Mouse (Mus musculus): ENCODE data around the gene Ppm1n.
A peak's percentile ranks its signal among the peaks of the same experiment; 100 is the strongest.

Gene Ppm1n

DNA sequence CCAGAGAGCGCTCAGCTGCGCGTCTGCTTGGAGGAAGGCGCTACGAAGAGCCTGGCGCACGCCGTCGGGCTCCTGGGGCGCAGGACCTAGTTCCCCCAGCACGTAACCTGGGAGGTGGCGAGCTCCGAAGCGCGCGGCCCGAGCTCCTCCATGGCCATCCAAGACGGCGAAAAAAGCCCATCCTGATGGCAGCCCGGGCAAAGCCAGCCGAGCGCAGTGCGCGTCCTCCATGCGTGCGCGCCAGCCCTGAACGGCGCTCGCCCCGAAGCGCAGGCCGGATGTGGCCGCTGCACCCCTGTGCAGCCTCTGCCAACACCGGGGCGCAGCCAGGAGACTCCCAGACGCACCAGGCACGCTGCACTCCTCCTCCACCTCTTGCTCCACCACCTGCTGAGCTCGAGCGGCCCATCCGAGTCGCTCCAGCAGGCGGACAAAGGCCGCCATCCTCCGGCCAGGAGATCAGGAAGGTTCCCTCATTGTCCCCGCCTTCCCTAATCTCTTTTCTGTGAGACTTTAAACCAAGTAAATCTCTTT, at the start of gene Ppm1n:
TSS of gene Ppm1n (minus strand) at position 484 of the 534 bp plus-strand sequence.
- no peak for DNase-seq

DNA sequence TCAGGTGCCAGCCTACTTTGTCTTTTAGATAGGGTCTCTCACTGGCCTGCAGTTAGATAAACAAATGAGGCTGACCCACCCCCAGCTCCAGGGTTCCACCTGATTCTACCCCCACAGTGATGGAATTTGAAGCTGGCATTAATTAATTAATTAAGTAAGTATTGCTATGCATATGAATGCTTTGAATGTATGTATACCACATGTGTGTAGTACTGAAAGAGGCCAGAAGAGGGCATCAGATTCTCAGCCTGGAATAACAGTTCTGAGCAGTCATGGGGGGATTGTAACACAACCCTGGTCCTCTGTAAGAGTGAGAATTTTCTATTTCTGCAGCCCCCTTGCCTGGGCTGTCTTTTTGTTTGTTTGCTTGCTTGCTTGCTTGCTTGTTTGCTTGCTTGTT, 48.6 kb upstream of the Ppm1n start:
- no peak for DNase-seq

DNA sequence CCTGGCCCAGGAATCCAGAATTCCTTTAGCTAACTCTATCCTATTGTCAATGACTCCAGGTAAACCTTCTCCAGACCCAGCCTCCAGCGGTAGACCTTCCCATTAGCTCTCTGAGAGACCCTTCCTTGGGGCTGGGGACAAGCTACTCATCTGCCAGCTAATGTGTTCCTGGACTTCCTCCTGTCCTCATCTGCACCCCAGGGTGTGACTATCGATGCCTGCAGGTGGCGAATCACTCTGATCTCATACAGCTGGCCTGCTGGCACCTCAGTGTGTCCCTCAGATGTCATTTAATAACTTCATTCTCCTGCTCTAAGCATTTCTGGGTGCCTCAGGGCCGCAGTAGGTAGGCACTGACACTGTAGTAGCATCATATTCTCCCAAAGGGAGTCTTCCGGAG, 47.9 kb upstream of the Ppm1n start:
- no peak for DNase-seq

DNA sequence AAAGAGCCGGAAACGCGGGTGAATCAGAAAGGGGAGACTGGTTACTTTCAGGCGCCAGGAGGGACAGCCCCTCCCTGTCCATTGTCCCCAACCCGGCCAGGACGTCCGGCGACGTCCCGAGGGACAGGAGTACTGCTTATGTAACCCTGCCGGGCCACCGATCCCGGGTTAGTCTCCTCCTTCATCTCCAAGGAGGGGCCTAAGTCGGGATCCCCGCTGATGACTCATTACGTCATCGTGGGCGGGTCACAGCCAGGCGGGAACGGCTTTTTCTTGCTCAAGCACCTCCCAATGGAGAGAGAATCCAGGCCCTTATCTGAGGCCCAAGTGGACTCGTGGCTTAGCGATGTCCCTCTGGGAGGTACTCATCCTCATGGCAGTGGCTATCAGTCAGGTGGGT, 47.3 kb upstream of the Ppm1n start:
- DNase-seq, result peak; percentile 91 to 92

DNA sequence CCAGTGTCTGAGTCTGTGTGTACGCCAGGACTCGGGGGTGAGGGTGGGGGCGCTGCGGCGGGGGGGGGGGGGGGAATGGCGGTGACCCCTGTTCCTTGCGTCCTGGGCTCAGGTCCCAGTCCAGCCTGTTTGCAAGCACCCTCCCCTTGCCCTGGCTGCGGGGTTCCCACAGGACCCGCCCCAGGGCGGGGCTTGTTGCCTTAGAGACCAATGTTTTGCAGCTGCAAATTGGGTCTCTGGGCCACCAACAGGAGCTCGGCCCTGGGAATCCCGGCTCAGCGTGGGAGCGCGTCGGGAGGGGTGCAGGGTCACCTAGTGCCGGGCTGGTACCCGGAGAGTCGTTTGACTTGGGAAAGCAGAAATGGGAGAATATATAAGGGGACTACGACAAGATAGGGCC, 46.5 kb upstream of the Ppm1n start:
- peak; percentile 84 to 89 for DNase-seq

DNA sequence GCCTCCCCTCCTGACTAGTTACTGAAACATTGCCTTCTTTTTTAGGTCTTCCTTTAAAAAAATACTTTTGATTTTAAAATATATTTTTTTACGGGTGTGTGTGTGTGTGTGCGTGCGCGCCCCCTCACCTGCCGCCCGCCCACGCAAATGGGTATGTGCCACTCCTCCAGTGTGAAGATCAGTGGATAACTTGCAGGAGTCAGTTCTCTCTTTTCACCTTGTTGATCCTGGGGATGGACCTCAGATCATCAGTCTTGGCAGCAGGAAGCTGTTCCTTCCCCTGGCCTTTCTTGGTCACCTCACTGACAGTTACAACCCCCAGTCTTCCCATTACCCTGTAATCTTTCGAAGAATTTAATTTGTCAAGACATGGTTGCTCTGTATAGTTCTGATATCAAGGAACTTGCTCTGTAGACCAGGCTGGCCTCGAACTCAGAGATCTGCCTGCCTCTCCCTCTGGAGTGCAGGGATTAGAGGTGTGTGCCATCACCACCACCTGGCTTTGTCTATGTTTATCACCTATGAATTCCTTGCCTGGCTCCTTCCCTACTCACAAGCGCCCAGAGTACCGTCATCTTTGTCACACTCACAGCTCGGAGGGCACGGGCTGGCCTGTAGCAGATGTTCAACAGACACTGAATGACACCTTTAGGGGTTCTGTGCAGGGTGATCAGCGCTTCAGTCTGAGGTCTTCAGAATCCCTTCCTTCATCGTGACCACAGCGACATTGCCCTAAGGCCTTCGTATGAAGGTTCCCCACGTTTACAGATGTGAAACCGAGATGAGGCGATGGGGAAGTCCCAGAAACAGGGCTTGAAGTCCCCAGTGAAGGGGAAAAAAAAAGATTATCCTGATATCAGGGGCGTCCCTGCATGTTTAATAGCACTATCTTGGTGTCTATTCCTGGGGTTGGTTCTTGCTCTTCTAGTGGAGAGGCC, 45.7 kb upstream of the Ppm1n start:
- no peak for DNase-seq

DNA sequence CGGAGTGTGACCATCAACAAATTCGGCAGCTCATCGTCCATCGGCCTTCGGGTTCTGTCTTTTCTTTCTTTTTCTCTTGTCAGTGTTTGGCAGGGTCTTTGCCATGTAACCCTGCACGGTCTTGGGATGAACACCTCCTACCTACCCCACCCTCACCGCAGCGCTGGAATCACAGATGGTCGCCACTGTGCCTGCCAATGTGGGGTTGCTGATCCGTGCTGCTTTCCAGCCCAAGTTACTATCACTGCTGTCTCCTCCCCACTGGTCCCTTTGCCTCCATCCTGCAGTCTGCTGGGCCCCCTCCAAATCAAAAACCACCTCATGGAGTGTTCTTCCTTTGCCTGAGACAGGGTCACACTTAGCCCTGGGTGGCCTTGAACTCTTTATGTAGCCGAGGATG, 44.4 kb upstream of the Ppm1n start:
- DNase-seq, result no peak

DNA sequence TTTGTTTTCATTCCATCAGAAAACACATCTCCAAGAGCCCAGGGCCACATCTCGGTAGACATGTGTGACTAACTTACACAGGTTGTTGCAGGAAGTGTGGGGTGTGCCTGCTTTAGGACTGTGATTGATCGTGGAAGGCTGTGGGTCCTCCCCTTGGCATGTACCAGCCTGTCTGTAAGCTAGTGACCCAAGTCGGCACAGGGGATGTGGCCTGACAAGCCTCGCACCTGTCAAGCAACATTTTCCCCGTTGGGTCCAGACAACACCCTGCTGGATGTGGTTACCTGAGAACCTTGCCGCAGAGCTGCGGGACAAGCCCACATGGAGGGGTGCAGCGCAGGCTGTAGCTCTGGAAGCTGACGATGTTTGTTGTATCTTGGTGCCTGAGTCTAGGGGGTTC, 42.6 kb upstream of the Ppm1n start:
- no peak for DNase-seq

DNA sequence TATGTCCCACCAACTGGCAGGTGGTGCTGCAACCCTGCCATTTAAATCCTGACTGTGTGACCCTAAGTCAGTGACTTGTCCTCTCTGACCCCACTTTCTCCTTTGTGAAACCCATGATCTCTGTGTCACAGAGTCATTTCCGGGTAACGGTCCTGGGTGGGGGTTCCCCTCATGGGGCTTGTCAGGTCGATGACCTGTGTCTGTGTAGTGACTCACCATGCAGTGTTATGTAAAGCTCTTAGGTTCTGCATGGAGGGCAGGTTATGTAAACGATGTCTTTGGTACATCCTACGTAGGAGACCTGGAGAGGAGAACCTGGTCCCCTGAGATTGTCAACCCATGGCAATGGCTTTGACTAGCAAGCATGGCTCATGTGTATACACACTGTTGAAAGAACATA, 41.6 kb upstream of the Ppm1n start:
- no peak for DNase-seq

DNA sequence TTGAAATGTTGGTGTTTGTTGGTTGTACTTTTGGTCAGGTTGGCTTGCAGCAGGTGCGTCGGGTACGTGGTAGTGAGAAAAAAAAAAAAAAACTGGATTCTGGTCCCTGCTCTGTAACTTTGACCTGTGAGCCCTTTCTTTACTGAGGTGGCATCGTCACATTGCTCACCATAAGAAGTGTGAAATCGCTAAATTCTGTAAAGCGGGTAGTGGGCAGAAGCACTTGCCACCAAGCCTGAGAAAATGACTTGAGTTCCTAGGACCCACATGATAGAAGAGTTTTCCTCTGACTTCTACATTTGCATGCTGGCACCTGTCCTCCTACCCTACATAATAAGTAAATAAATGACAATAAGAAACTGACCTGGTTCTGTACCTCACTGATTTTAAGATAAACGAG, 40.8 kb upstream of the Ppm1n start:
- no peak for DNase-seq

DNA sequence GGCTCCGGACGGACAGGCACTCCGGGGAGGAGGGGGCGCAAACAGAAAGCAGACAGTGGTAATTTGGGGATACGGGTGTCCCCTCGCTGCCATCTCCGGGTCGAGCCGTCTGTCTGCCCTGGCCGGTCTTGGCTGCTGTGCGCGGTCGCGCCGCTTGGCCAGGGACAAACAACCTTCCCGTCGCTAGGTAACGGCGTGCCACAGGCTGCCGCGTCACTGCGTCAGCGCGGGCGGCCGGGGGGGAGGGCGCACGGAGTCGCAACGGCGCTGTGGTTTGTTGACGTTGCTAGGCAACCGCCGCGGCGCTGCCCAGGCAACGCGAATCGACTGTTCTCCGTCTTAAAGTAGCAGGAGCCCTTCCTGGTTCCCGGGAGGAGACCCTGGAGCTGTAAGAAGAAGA, 40.0 kb upstream of the Ppm1n start:
- peak; percentile 95 for DNase-seq

DNA sequence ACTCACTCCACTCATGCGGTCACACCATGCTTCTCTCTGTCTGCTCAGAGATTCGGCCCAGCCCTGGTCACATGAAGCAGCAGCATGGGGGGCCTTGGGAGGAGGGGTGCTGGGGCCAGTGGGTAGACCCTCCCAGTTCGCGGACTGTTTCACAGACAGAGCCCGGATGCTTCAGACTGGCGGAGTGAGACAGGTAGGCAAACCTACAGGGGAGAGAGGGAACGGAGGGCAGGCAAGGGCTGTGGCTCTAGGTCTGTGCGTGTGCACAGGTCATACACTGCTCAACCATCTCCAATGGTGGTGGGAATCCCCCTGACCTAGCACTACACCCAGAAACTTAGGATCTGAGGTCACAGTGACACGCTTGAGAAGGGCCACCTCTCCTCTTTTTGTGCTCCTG, 39.6 kb upstream of the Ppm1n start:
- DNase-seq, result no peak

DNA sequence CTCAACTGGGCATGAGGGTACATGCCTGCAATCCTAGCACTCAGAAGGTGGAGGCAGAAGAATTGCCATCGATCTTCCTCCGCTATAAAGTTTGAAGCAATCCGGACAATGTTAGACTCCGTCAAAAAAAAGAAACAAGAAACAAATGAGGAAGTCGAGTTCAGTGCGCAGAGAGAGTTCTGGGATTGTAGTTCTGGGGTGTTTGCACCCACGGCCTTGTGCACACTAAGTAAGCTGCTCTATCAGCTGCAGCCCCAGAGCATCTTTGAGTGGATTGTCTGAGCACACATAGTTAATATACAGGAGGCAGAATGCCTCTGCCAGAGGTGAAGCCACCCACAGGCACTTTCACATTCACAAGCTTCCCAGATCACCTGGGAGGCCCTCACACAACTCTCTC, 38.8 kb upstream of the Ppm1n start:
- DNase-seq, result no peak

DNA sequence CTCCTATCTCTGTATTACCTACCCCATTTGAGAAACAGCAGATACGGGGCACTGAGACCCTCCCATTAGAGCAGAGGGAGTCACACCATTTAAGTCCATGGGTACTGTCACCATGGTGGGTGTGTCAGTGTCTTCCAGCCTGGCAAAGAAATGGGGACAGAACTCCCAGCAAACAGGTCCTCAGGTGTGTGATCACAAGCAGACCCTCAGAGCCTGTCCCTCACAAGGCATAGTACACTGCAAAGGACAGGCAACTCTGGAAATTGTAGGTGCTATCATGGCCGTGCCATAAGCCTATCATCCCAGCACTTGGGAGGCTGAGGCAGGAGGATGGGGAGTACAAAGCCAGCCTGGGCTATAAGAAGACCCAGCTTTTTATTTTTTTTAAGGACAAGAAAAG, 38.3 kb upstream of the Ppm1n start:
- DNase-seq, result no peak

DNA sequence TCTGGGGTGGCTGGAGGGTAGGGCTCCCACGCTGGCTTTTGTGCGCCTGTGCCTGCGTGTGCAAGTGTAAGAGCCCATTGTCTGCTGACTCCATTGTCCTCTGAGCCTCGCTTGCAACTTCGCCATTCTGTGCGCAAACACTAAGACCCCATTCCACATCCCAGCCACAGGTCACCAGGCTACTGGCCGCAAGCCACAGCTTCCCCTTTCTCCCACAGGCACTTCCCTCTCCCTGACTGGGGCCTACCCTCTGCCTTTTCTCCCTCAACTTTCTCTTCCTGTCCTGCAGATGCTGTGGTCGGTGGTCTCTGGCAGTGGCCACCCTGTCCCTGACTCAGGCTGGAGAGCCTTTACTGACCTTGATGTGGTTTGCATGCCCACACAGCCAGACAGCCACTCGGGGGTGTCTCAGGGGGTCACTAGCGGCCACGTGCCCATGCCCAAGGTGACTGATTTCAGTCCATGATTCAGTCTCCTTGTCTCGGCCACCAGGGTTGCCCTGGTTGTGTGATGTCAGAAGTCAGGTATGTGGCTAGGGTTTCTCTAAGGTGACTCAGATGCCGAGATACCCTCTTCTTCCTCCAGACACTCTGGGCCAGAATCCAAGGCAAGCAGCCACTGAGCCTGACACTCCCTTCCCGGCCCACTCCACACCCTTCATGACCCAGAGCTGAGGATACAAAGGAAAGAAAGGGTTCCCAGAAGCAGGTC, 36.7 kb upstream of the Ppm1n start:
- DNase-seq, result no peak

DNA sequence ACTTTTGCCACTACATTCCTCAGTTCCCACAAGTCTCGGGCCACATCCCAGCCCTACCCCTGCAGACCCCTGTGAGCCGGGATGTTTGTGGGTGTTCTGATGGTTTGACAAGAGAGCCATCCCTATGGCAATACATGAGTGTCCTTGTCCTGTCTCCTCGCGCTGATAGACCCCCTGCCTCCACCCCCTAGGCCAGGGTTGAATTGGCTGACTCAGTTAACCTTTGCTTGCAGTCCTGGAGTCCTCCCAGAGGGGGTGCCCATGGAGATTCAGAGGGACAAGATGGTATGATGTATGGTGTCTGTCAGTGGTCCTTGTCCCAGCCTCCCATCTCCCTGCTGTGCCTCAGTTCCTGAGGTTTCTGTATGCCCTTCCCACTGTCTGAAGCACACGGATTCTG, 34.2 kb upstream of the Ppm1n start:
- no peak for DNase-seq

DNA sequence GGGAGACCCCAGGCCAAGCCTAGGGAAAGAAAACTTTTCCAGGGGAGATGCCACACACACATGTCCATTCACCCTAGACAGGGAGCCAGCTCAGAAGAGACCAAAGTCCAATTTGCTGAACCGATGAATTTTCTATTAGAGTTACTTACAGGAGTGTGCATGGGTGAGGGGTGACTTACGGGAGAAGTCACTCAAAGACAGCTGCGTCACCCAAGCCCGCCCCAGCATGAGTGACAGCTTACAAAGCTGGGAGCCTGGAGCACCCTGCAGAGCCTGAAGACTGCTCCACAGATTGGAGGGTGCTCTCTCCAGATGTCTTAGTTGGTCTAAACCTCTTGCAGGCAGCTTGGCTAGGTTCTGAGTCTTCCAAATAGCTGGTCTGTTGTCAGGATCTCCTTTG, 32.1 kb upstream of the Ppm1n start:
- DNase-seq, result no peak

DNA sequence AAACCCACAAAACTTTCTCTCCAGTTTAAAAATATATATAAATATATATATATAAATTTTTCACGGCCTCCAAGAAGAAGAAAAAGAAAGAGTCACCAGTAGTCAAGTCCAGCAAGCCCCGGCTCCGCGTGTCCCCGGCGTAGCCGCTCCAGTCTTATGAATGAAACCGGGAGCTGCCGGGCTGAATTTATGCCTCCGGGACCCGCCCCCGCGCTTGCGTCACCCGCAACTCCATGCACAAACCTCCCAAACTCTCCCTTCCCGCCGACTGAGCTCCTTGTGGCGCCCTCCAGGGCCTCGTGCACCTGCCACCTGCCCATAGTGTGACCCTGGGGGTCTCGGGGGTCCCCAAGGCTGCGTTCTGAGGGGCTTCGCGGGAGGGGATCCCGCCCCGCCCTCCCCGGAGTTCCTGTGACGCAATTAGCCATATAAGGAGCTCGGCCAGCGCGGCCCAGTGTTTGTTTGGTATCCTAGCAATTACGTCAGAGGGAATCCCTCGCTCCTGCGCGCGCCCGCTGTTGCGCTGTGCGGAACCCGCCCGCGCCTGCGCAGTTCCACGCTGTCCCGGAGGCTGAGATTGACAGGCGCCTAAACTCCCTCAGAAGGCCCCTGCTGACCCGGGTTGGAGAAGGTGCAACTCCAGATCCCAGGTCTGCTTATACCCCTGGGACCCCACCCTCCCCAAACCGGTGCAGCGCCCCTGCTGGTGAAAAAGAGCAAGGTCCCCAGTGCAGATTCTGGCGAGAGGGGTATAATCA, 30.2 kb upstream of the Ppm1n start, which contains the start of gene Fosb:
TSS of gene Fosb (minus strand) at position 168 of the 758 bp plus-strand sequence.
- DNase-seq, result peak; percentile 96

DNA sequence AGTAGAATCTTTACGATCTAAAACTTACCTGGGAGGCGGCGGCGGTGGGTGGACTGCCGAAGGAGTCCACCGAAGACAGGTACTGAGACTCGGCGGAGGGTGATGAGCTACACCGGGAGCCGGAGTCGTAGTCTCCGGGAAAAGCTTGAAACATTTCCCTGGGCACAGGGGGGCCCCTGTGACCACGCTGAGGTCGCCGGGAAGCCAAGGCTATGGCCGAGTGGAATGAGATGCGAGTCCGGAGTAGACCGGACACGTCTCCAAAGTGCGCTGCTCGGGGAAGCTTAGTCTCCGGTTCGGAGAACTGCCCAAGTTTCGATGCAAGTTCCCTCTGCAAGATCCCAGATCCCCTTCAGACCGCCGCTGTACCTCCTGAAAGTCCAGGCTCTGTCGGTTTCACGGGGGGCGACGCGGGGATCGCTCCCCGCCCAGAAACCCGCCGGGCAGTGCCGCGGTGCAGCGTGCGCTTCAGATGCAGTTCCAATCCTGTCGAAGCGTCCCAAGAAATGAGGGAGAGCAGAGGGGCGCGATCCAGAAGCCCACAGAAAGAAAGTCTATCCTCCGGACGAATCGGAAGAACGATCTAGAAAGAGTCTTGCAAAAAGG, 29.5 kb upstream of the Ppm1n start:
- no peak for DNase-seq

DNA sequence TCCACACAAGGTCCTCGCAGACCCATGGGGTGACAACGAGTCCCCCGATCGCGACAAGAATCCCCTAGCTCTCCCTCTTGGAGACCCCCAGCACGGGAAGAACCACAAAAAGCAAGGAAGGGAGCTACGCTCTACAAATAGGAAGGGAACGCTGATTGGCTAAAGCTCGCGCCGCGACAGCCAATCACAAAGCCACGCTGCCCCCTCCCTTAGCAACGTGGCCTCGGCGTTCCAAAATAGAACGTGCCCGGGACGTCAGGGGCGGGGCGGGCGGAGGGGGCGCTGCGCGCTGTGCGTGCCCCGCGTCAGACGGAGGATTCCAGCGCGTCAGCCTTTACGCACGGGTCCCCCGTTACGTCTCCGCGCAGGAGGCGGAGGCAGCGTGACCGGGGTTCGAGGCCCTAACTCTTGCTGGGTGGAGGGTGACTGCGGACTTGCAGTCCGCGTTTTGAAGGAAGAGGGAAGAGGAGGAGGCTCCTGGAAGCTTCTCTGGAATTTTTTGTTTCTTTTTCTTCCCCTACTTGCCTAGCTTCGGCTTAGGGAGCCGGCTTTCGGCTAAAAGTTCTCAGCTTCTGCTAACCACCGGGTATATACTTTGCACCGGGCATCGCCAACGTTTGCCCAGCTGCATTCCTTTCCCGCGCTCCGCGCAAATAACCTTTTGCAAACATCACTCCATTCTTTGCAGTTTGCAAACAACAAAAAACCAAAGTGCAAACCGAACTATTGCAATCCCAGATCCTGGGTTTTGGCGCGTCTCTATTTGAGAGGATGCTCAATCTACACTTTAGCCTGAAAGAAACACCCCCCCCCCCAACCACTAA, 28.8 kb upstream of the Ppm1n start:
- peak; percentile 94 for DNase-seq

DNA sequence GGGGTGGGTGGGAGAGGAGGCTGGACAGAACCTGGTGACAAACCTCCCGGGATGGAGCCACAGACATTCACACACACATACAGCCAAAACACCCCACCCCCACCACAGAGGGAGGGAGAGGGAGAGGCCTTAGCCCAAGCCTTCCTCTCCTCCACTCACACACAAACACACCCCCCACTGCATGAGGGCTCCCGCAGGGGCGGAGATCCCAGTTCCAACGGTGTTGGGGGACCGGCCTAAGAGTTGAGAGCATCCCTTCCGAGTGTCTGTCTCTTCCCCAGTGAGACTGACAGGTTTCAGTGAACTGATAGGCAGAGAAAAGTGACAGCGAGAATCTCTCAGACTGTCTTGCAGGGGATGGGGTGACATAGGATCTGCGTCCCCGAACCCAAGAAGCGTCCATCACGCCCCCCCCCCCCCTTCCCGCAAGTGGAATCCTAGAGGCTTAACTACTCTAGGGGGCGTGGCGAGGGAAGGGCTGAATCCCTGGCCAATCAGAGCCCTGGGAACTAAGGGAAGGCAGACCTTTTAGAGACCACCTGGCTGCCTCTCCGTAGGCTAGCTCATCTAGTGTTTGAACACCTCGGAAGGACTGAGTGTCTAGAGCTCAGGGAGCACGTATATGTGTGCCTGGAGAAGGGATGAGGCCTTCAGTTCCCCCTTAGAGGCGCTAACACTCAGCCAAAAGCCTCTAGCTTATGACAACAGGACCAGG, 28.0 kb upstream of the Ppm1n start:
- peak; percentile 77 for DNase-seq

Measured in kidney, adult 8-10 months (tissue).